Mouse (Mus musculus) erythroblast, adult 5-6 weeks (primary cell): ENCODE data around the gene Prr14l. TPM values are rescaled to one million over a fixed set of nuclear protein-coding genes. Genes with fewer than 3 reads are reported as not detected.
A peak's percentile ranks its signal among the peaks of the same experiment; 100 is the strongest.
"Not testable (repeated sequence)": the region's sequence is repeated elsewhere in the genome, so short reads cannot be mapped to it uniquely, and the experiment has no call there.

ENCODE experiments used
- ATAC-seq: replicated peaks from 2 replicates; pipeline ENCODE4 v1.8.0; 2016; ENCODE audit warnings: moderate number of reproducible peaks, mild to moderate bottlenecking, moderate TSS enrichment, inconsistent platforms; ENCODE audit not compliant: poor library complexity, low FRiP score, severe bottlenecking
- total RNA-seq, 2 experiments: library from RNA; stranded (forward) in 1 of 2; stranded (reverse) in 1 of 2; fragments of 150-400 nt in 1 of 2; fragments of 200-764, 138-1000 nt in 1 of 2; gene quantifications; 2 replicates each; pipeline versions ENCODE4 v1.2.3 to v1.2.4; 2015 to 2017; ENCODE audit warnings: low replicate concordance in 2 of 2

The Prr14l gene
- total RNA-seq, 2 experiments from 2014 or later = 8.8 to 18.7 TPM

GRCm38 (mm10) chr5:32820471-32820870 lies 33.6 kb downstream of the Prr14l start:
- ATAC-seq = no peak

- ATAC-seq = no peak
These were observed 38.7 kb downstream of the Prr14l start for GRCm38 (mm10) chr5:32815396-32815795.

- not testable (repeated sequence) for ATAC-seq
These were observed 67.6 kb downstream of the Prr14l start for GRCm38 (mm10) chr5:32786454-32786853.

GRCm38 (mm10) chr5:32785313-32785915 lies 68.6 kb downstream of the Prr14l start, which contains the start of gene Pisd:
Pisd (minus strand) TSS chr5:32785646.
- peak; percentile 100 for ATAC-seq

- ATAC-seq = no peak
These were observed 69.3 kb downstream of the Prr14l start for GRCm38 (mm10) chr5:32784726-32785125.

GRCm38 (mm10) chr5:32781596-32781995 lies 72.5 kb downstream of the Prr14l start:
- ATAC-seq = no peak

GRCm38 (mm10) chr5:32778168-32778567 lies 75.9 kb downstream of the Prr14l start:
- no peak for ATAC-seq

- ATAC-seq = no peak
These were observed 81.7 kb downstream of the Prr14l start for GRCm38 (mm10) chr5:32772361-32772760.

- ATAC-seq = no peak
These were observed 86.3 kb downstream of the Prr14l start for GRCm38 (mm10) chr5:32767636-32768373.

- ATAC-seq = no peak
These were observed 87.1 kb downstream of the Prr14l start for GRCm38 (mm10) chr5:32767004-32767403.

GRCm38 (mm10) chr5:32761566-32762140 lies 92.4 kb downstream of the Prr14l start:
- ATAC-seq = no peak

- ATAC-seq = no peak
These were observed 93.3 kb downstream of the Prr14l start for GRCm38 (mm10) chr5:32760787-32761186.

GRCm38 (mm10) chr5:32760352-32760751 lies 93.7 kb downstream of the Prr14l start:
- ATAC-seq = not testable (repeated sequence)

- ATAC-seq = no peak
These were observed 94.4 kb downstream of the Prr14l start for GRCm38 (mm10) chr5:32759662-32760061.

- ATAC-seq = no peak
These were observed 97.9 kb downstream of the Prr14l start for GRCm38 (mm10) chr5:32756141-32756540.

- no peak for ATAC-seq
These were observed 102.3 kb downstream of the Prr14l start for GRCm38 (mm10) chr5:32751736-32752135.

GRCm38 (mm10) chr5:32748936-32749335 lies 105.1 kb downstream of the Prr14l start:
- ATAC-seq = no peak

- ATAC-seq = no peak
These were observed 106.2 kb downstream of the Prr14l start for GRCm38 (mm10) chr5:32747650-32748375.

- ATAC-seq = no peak
These were observed 108.1 kb downstream of the Prr14l start for GRCm38 (mm10) chr5:32745705-32746655.
